Mouse (Mus musculus): ENCODE results near the gene Myo18b.

DNA sequence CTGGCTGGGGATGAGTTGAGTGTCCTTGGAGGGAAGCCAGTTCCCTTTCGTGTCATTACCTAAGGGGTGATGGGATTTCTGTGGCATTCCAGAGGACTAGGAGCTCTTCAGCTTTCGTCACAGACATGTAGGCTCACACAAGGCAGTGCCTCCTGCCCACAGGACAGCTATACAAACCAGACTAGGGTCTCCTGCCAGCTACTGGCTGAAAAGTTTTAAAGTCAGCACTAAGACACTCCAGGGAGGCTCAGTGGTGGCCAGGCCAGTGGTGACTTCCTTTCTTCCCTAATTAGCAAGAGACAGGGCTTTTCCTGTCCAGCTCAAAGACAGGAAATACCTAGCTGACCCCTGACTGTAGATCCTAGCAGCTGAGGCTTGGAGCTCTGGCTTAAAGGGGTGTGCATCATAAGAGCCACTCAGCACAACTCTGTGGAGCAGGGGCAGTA is 12.0 kb upstream of the Myo18b start:
- TF ChIP-seq POLR2A (IDR thresholded peaks at IDR 0.05; ENCODE audit: borderline replicate concordance, insufficient read depth, low read length) (no peak), CTCF (IDR thresholded peaks at IDR 0.05; ENCODE audit: borderline replicate concordance, insufficient read depth, low read depth, low read length) (no peak)
